Comparison of ENCODE assay signal across 8 mouse cellular contexts in the genomic region with DNA sequence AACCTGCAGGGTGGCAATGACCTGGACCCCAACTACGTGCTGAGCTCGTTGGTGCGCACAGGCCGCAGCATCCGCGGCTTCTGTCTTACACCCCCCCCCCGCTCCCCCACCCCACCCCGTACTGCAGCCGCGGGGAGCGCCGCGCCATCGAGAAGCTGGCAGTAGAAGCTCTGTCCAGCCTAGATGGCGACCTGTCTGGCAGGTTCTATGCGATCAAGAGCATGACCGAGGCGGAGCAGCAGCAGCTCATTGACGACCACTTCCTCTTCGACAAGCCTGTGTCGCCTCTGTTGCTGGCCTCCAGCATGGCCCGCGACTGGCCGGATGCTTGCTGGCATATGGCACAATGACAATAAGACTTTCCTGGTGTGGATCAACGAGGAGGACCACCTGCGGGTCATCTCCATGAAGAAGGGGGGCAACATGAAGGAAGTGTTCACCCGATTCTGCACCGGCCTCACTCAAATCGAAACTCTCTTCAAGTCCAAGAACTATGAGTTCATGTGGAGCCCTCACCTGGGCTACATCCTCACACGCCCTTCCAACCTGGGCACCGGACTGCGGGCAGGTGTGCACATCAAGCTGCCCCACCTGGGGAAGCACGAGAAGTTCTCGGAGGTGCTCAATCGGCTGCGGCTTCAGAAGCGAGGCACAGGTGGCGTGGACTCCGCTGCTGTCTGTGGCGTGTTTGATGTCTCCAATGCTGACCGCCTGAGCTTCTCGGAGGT. TPM values are rescaled to one million over a fixed set of nuclear protein-coding genes. Genes with fewer than 3 reads are reported as not detected.
DNase-seq lines count a peak whose midpoint lies in the region; ATAC-seq and TF ChIP-seq lines count a peak whose summit lies in the region.

No protein-coding gene starts in this region.

- H3K4me3 ChIP-seq in kidney, adult 2 months (ENCODE audit: insufficient read depth, low read depth, low read length): peak overlapping the region; percentile 38
- peak overlapping the region; percentile 36 for H3K4me3 ChIP-seq in forebrain, embryonic 12.5 days (replicated peaks)
- H3K4me3 ChIP-seq in kidney, embryonic 16.5 days (ENCODE audit: low read length): peak overlapping the region; percentile 38
- peak overlapping the region; percentile 25 for H3K4me3 ChIP-seq in stomach, postnatal 0 days (ENCODE audit: low read depth, low read length)

- no peaks in the 10 kb centered on the region for H3K36me3 ChIP-seq in kidney, adult 2 months (ENCODE audit: control insufficient read depth, insufficient read depth, low read length)
- no peaks in the 10 kb centered on the region for H3K36me3 ChIP-seq in forebrain, embryonic 12.5 days (replicated peaks)
- no peaks in the 10 kb centered on the region for H3K36me3 ChIP-seq in kidney, embryonic 16.5 days (ENCODE audit: insufficient read depth, low read length)
- no peaks in the 10 kb centered on the region for H3K36me3 ChIP-seq in stomach, postnatal 0 days (ENCODE audit: control insufficient read depth, insufficient read depth, low read length)

- H3K9me3 ChIP-seq in forebrain, embryonic 12.5 days: no peaks in the 10 kb centered on the region
- H3K9me3 ChIP-seq in kidney, embryonic 16.5 days (ENCODE audit: low read length): no peaks in the 10 kb centered on the region
- no peaks in the 10 kb centered on the region for H3K9me3 ChIP-seq in stomach, postnatal 0 days (ENCODE audit: control insufficient read depth, low read length)

- no peak for DNase-seq in kidney, adult 2 months
- no peak for DNase-seq in kidney, adult 9 months
- peak; percentile 46 for DNase-seq in stomach, postnatal 0 days (ENCODE audit: low spot score)
- no peak for DNase-seq in layer of hippocampus, postnatal 10 days (ENCODE audit: low spot score in 2 of 2)
- no peak for DNase-seq in adrenal gland, adult 18-20 months (ENCODE audit: low spot score in 2 of 2)

- no peak for TF ChIP-seq EP300 in stomach, postnatal 0 days (optimal IDR thresholded peaks at IDR 0.05)

- H3K27me3 ChIP-seq in kidney, adult 2 months (replicated peaks; ENCODE audit: control insufficient read depth, insufficient read depth, low read length): no peaks in the 10 kb centered on the region
- H3K27me3 ChIP-seq in forebrain, embryonic 12.5 days: peaks cover 26% of the 10 kb centered on the region
- H3K27me3 ChIP-seq in kidney, embryonic 16.5 days (ENCODE audit: insufficient read depth, low read length): peaks cover 16% of the 10 kb centered on the region
- H3K27me3 ChIP-seq in stomach, postnatal 0 days (ENCODE audit: control insufficient read depth, insufficient read depth, low read length): no peaks in the 10 kb centered on the region

- H3K27ac ChIP-seq in kidney, adult 2 months (ENCODE audit: insufficient read depth, low read depth, low read length): no peak overlapping the region
- H3K27ac ChIP-seq in forebrain, embryonic 12.5 days: no peak overlapping the region
- H3K27ac ChIP-seq in kidney, embryonic 16.5 days (ENCODE audit: low read length): no peak overlapping the region
- H3K27ac ChIP-seq in stomach, postnatal 0 days (replicated peaks): no peak overlapping the region

- WGBS in kidney, adult 2 months: 20% methylated on average over 42 of the region's 42 CpGs
- 39% methylated on average over 42 of the region's 42 CpGs for WGBS in forebrain, embryonic 12.5 days
- WGBS in kidney, embryonic 16.5 days: 29% methylated on average over 40 of the region's 42 CpGs
- WGBS in stomach, postnatal 0 days: 29% methylated on average over 41 of the region's 42 CpGs

- no peak; the same call in 1 of the 2 replicates for ATAC-seq in forebrain, embryonic 12.5 days (ENCODE audit: low FRiP score)
- peak; percentile 76; the same call in 1 of the 2 replicates for ATAC-seq in kidney, embryonic 16.5 days (ENCODE audit: low FRiP score, low TSS enrichment)
- ATAC-seq in megakaryocyte progenitor cell, adult 5-6 weeks (replicated peaks; ENCODE audit: poor library complexity): peak; percentile 68
- peak; percentile 57 for ATAC-seq in stomach, postnatal 0 days (ENCODE audit: low FRiP score, low TSS enrichment)

- H3K4me1 ChIP-seq in kidney, adult 2 months (ENCODE audit: control insufficient read depth, insufficient read depth, low read length): no peaks in the 10 kb centered on the region
- peaks cover 9% of the 10 kb centered on the region for H3K4me1 ChIP-seq in forebrain, embryonic 12.5 days
- H3K4me1 ChIP-seq in kidney, embryonic 16.5 days (ENCODE audit: insufficient read depth, low read length): peaks cover 9% of the 10 kb centered on the region; the same call in 1 of the 2 replicates
- no peaks in the 10 kb centered on the region for H3K4me1 ChIP-seq in stomach, postnatal 0 days (replicated peaks; ENCODE audit: control insufficient read depth, insufficient read depth)

- no peak for TF ChIP-seq POLR2A in kidney, adult 2 months (IDR thresholded peaks at IDR 0.05; ENCODE audit: low read depth, low read length)

- peak overlapping the region; percentile 54 for H3K4me2 ChIP-seq in forebrain, embryonic 12.5 days
- H3K4me2 ChIP-seq in kidney, embryonic 16.5 days (replicated peaks; ENCODE audit: low read depth, low read length): peak overlapping the region; percentile 61
- H3K4me2 ChIP-seq in stomach, postnatal 0 days (replicated peaks; ENCODE audit: low read depth): peak overlapping the region; percentile 56

- no peak for TF ChIP-seq CTCF in kidney, adult 2 months (conservative IDR thresholded peaks at IDR 0.05; ENCODE audit: insufficient read depth, insufficient read length, low read depth, low read length)
- TF ChIP-seq CTCF in stomach, postnatal 0 days (IDR thresholded peaks at IDR 0.05; ENCODE audit: low read depth): peak; percentile 6; the same call in 1 of the 2 replicates

- H3K9ac ChIP-seq in forebrain, embryonic 12.5 days: no peak overlapping the region
- peak overlapping the region; percentile 26 for H3K9ac ChIP-seq in kidney, embryonic 16.5 days (replicated peaks; ENCODE audit: low read length)
- H3K9ac ChIP-seq in stomach, postnatal 0 days (ENCODE audit: low read length): peak overlapping the region; percentile 23

RNA-seq across cellular contexts. Expression of gene Cd80, which starts 28.4 kb away (rescaled TPM):
- polyA plus RNA-seq in kidney, adult 2 months (2012; rRNA removed): 0.14 and 0.23 TPM in 2 replicates
- 0.59 and 0.77 TPM in 2 replicates for polyA plus RNA-seq in forebrain, embryonic 12.5 days (2016; fragmentation: Nextera tagmentation; extraction: Ambion mirVana)
- polyA plus RNA-seq in kidney, embryonic 16.5 days (2015; fragmentation: Nextera tagmentation; extraction: Ambion mirVana): 0.32 and 0.41 TPM in 2 replicates
- total RNA-seq in megakaryocyte progenitor cell, adult 5-6 weeks (2015): 0.77 and 1.6 TPM in 2 replicates
- total RNA-seq in megakaryocyte progenitor cell, adult 5-6 weeks (2017): 0.25 and 0.47 TPM in 2 replicates
- polyA plus RNA-seq in stomach, postnatal 0 days (2015; fragmentation: Nextera tagmentation; extraction: Ambion mirVana): 0.45 and 0.59 TPM in 2 replicates
- under 1 TPM; 0.18 to 0.42 TPM for total RNA-seq in layer of hippocampus, postnatal 10 days (2021)
- under 1 TPM; 0.53 to 0.70 TPM for total RNA-seq in adrenal gland, adult 18-20 months (2021)

RNA-seq across cellular contexts. Expression of gene Adprh, which starts 31.2 kb away (rescaled TPM):
- 20.4 and 20.9 TPM in 2 replicates for polyA plus RNA-seq in kidney, adult 2 months (2012; rRNA removed)
- polyA plus RNA-seq in forebrain, embryonic 12.5 days (2016; fragmentation: Nextera tagmentation; extraction: Ambion mirVana): 140 and 142 TPM in 2 replicates
- 94.3 and 102 TPM in 2 replicates for polyA plus RNA-seq in kidney, embryonic 16.5 days (2015; fragmentation: Nextera tagmentation; extraction: Ambion mirVana)
- total RNA-seq in megakaryocyte progenitor cell, adult 5-6 weeks (2015): 22.9 and 23.5 TPM in 2 replicates
- total RNA-seq in megakaryocyte progenitor cell, adult 5-6 weeks (2017): 14.9 and 16.0 TPM in 2 replicates
- polyA plus RNA-seq in stomach, postnatal 0 days (2015; fragmentation: Nextera tagmentation; extraction: Ambion mirVana): 44.4 and 46.7 TPM in 2 replicates
- total RNA-seq in layer of hippocampus, postnatal 10 days (2021): 10 to 100 TPM; 60.5 to 62.9 TPM
- total RNA-seq in adrenal gland, adult 18-20 months (2021): 10 to 100 TPM; 32.8 to 39.6 TPM

RNA-seq across cellular contexts. Expression of gene Timmdc1, which starts 38.7 kb away (rescaled TPM):
- 15.4 and 16.5 TPM in 2 replicates for polyA plus RNA-seq in kidney, adult 2 months (2012; rRNA removed)
- polyA plus RNA-seq in forebrain, embryonic 12.5 days (2016; fragmentation: Nextera tagmentation; extraction: Ambion mirVana): 30.5 and 37.0 TPM in 2 replicates
- polyA plus RNA-seq in kidney, embryonic 16.5 days (2015; fragmentation: Nextera tagmentation; extraction: Ambion mirVana): 29.7 and 34.4 TPM in 2 replicates
- total RNA-seq in megakaryocyte progenitor cell, adult 5-6 weeks (2015): 7.0 and 9.2 TPM in 2 replicates
- 37.1 and 39.0 TPM in 2 replicates for total RNA-seq in megakaryocyte progenitor cell, adult 5-6 weeks (2017)
- 14.6 and 15.5 TPM in 2 replicates for polyA plus RNA-seq in stomach, postnatal 0 days (2015; fragmentation: Nextera tagmentation; extraction: Ambion mirVana)
- 10 to 100 TPM; 30.5 to 32.9 TPM for total RNA-seq in layer of hippocampus, postnatal 10 days (2021)
- total RNA-seq in adrenal gland, adult 18-20 months (2021): 10 to 100 TPM; 43.9 to 51.5 TPM

RNA-seq across cellular contexts. Expression of gene Pla1a, which starts 50.8 kb away (rescaled TPM):
- 26.8 and 27.4 TPM in 2 replicates for polyA plus RNA-seq in kidney, adult 2 months (2012; rRNA removed)
- polyA plus RNA-seq in forebrain, embryonic 12.5 days (2016; fragmentation: Nextera tagmentation; extraction: Ambion mirVana): 0.15 and 0.73 TPM in 2 replicates
- polyA plus RNA-seq in kidney, embryonic 16.5 days (2015; fragmentation: Nextera tagmentation; extraction: Ambion mirVana): 9.4 and 10.0 TPM in 2 replicates
- total RNA-seq in megakaryocyte progenitor cell, adult 5-6 weeks (2015): not detected in 2 replicates
- total RNA-seq in megakaryocyte progenitor cell, adult 5-6 weeks (2017): not detected in 2 replicates
- 0.11 and 0.34 TPM in 2 replicates for polyA plus RNA-seq in stomach, postnatal 0 days (2015; fragmentation: Nextera tagmentation; extraction: Ambion mirVana)
- under 1 TPM; 0.62 to 0.98 TPM for total RNA-seq in layer of hippocampus, postnatal 10 days (2021)
- total RNA-seq in adrenal gland, adult 18-20 months (2021): 10 to 100 TPM; 13.9 to 51.8 TPM
